Mouse (Mus musculus) heart, postnatal 25 days (tissue): ENCODE data around the gene Gm28048. TPM values are rescaled to one million over a fixed set of nuclear protein-coding genes. Genes with fewer than 3 reads are reported as not detected.

Experiments used
- DNase-seq: peaks from one replicate; pipeline ENCODE4 v3.0.0; 2022; ENCODE audit warnings: low spot score
- intact Hi-C: fragments of 180-260 bp; cut with DNase I; formaldehyde crosslinking; loops from one replicate; pipeline ENCODE4 v1.15.1; 2025
- total RNA-seq, 2 experiments: library from RNA; stranded (reverse); gene quantifications; 2 replicates each; pipeline ENCODE4 v1.2.3; 2021

Gm28048 gene
- total RNA-seq, 2 experiments from 2014 or later = 5.4 to 5.8 TPM

- DNase-seq = no peak
- intact Hi-C loops = no loop called here
Measured at GRCm38 (mm10) chr11:22787833-22788232, 194.1 kb downstream of the Gm28048 start.

Other genes with a start within 250 kb of the Gm28048 start
- 1 to 10 TPM; 4.8 to 6.0 TPM for gene B3gnt2, start 121.1 kb downstream of the Gm28048 start, total RNA-seq
- gene Zrsr1, start 10.1 kb downstream of the Gm28048 start, total RNA-seq = 10 to 100 TPM; 12.1 to 13.5 TPM
- gene Commd1, start 292 bp upstream of the Gm28048 start, total RNA-seq = 100 to 1,000 TPM; 147 to 169 TPM
- 100 to 1,000 TPM; 114 to 121 TPM for gene Cct4, start 8.4 kb upstream of the Gm28048 start, total RNA-seq
- 1 to 10 TPM; 1.5 to 1.6 TPM for gene Fam161a, start 25.4 kb upstream of the Gm28048 start, total RNA-seq